Mouse (Mus musculus) limb, embryonic 13.5 days (tissue): Measurements from ENCODE around the gene Sst. TPM values are rescaled to one million over a fixed set of nuclear protein-coding genes. Genes with fewer than 3 reads are reported as not detected.
"Not testable (repeated sequence)": the region's sequence is repeated elsewhere in the genome, so short reads cannot be mapped to it uniquely, and the experiment has no call there.

Experiments used
- ATAC-seq: fragments of 200-750 bp; cut with Nextera tagmentation; 2 replicates; pipeline ENCODE4 v1.8.0; 2017; ENCODE audit warnings: low read depth, moderate number of reproducible peaks, moderate TSS enrichment; ENCODE audit not compliant: low FRiP score
- H3K27ac ChIP-seq: fragments of 300-500 bp; sonication (generic); 2 replicates; pipeline ENCODE4 v1.5.1; 2015; ENCODE audit warnings: inconsistent platforms, mild to moderate bottlenecking, moderate library complexity
- H3K27me3 ChIP-seq: fragments of 300-500 bp; sonication (generic); 2 replicates; pipeline ENCODE4 v1.6.1; 2015; ENCODE audit warnings: mild to moderate bottlenecking, inconsistent platforms
- H3K36me3 ChIP-seq: fragments of 300-500 bp; sonication (generic); 2 replicates; pipeline ENCODE4 v1.6.1; 2015; ENCODE audit warnings: inconsistent platforms, mild to moderate bottlenecking, moderate library complexity
- H3K4me1 ChIP-seq: fragments of 300-500 bp; sonication (generic); 2 replicates; pipeline ENCODE4 v1.6.1; 2015; ENCODE audit warnings: inconsistent platforms
- H3K4me2 ChIP-seq: fragments of 300-500 bp; sonication (generic); replicated peaks from 2 replicates; pipeline ENCODE4 v1.6.1; 2015; ENCODE audit warnings: inconsistent platforms, mild to moderate bottlenecking, moderate library complexity
- H3K4me3 ChIP-seq: fragments of 300-500 bp; sonication (generic); 2 replicates; pipeline ENCODE4 v1.5.1; 2015; ENCODE audit warnings: moderate library complexity, mild to moderate bottlenecking, inconsistent platforms
- H3K9ac ChIP-seq: fragments of 300-500 bp; sonication (generic); 2 replicates; pipeline ENCODE4 v1.6.1; 2015; ENCODE audit warnings: mild to moderate bottlenecking, inconsistent platforms
- H3K9me3 ChIP-seq: fragments of 300-500 bp; sonication (generic); 2 replicates; pipeline ENCODE4 v1.6.1; 2016; ENCODE audit warnings: inconsistent platforms
- WGBS: fragments of 180-500 bp; shearing (Covaris S2); methylation state at CpG from one replicate; pipeline ENCODE4 v1.1.7; 2015; 5-methylcytosine and 5-hydroxymethylcytosine counted together
- polyA plus RNA-seq: library from polyadenylated mRNA; unstranded; fragments of >200 nt; fragmentation: Nextera tagmentation; extraction: Ambion mirVana; gene quantifications from 2 replicates; pipeline ENCODE4 v1.2.1, GENCODE M21; 2015

Gene Sst
- 1.8 and 4.5 TPM in 2 replicates for polyA plus RNA-seq

DNA sequence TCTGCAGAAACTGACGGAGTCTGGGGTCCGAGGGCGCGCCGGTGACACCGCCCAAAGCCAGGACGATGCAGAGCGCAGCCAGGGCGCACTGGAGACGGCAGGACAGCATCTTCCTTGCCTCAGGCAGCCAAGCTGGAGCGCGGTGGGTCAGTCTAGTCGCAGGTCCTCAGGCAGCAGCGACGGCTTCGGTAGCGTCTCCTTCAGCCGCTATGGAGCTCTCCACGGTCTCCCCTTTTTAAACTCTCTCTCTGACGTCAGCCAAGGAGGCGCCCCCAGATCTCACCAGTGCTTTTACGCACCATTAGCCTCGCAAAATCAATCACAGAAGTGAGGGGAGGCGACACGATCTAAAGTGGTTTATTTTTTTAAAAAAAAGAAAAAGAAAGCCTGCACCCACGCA is at the start of gene Sst:
Sst (minus strand) TSS at position 323 of the 400 bp plus-strand sequence.
- Histone ChIP-seq H3K9me3 (no peaks in the 10 kb centered on the region), H3K27me3 (peaks cover 44% of the 10 kb centered on the region), H3K27ac (no peak within 1 kb of the TSS), H3K4me1 (peaks cover 20% of the 10 kb centered on the region), H3K4me2 (no peak within 1 kb of the TSS), H3K36me3 (no peaks in the 10 kb centered on the region), H3K4me3 (no peak within 1 kb of the TSS), H3K9ac (no peak within 1 kb of the TSS)
- ATAC-seq = no peak
- 6% methylated on average over 26 of the region's 26 CpGs for WGBS

DNA sequence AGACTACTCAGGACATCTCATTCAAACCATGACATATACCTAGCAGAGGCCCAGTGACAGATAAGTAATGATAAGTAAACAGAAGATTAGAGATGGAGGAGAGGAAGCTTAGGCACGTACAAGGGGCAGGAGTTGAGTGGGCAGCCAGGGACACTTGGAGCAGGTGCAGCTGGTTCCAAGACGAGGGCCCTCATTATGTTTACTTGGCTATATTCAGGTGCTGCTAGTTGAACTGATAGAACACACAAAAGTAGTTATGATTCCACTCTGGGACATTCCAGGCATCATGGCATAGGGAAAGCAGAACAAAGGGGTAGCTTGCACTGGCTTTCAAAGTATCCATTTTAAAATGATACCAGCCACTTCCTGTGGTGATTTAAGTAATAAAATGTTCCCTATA is 43.6 kb upstream of the Sst start:
- no peak overlapping the region for H3K4me2 ChIP-seq
- no peaks in the 10 kb centered on the region for H3K36me3 ChIP-seq
- H3K4me1 ChIP-seq = no peaks in the 10 kb centered on the region
- ATAC-seq = no peak
- H3K27me3 ChIP-seq = no peaks in the 10 kb centered on the region
- no peak overlapping the region for H3K4me3 ChIP-seq
- 86% methylated on average over 2 of the region's 2 CpGs for WGBS
- H3K9ac ChIP-seq = no peak overlapping the region
- H3K27ac ChIP-seq = no peak overlapping the region
- no peaks in the 10 kb centered on the region for H3K9me3 ChIP-seq

DNA sequence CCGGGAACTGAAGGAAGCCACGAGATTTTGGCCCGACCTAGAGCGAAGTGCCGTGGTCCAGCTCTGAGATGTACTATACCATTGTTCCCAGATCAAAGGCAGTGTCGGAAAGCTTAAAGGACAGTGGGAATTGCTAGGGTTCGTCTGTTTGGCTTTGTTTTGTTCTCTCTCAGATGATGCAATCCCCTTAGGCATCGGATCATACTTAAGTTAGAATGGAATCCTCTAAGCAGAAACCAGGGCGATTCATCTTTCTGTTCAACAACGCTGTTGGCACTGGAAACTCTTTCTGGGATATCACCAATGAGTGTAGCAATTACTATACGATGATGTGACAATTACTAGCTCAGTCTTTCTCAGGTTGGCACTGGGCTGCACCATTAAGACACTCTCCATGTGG is 41.5 kb upstream of the Sst start, which contains the start of gene Rtp2:
Rtp2 (minus strand) TSS at position 101 of the 400 bp plus-strand sequence.
- no peaks in the 10 kb centered on the region for H3K27me3 ChIP-seq
- H3K4me3 ChIP-seq = no peak within 1 kb of the TSS
- H3K36me3 ChIP-seq = no peaks in the 10 kb centered on the region
- H3K9ac ChIP-seq = no peak within 1 kb of the TSS
- H3K4me2 ChIP-seq = no peak within 1 kb of the TSS
- no peaks in the 10 kb centered on the region for H3K4me1 ChIP-seq
- ATAC-seq = no peak
- H3K9me3 ChIP-seq = no peaks in the 10 kb centered on the region
- H3K27ac ChIP-seq = no peak within 1 kb of the TSS
- WGBS = 84% methylated on average over 11 of the region's 11 CpGs

DNA sequence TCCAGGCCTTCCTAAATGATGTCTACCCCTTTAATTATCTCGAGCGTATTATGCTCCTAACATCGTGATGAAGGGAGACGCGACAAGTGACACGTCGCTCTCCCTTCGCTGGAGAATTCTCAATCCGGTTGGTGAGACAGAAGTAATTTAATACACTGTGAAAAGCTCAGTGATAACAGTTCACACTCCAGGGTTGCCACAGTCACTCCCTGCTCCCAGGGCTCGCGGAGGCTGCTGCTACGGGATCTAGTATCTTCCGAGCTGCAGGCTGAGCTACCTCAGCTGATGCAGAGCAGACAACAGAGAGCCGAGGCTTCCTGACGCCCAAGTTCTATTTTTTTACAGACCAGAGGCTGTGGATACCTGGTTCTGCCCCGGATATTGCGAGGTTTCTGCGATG is 40.5 kb upstream of the Sst start:
- 73% methylated on average over 18 of the region's 18 CpGs for WGBS
- Histone ChIP-seq H3K36me3 (no peaks in the 10 kb centered on the region), H3K9me3 (no peaks in the 10 kb centered on the region), H3K4me1 (no peaks in the 10 kb centered on the region), H3K27ac (no peak overlapping the region), H3K4me3 (no peak overlapping the region), H3K4me2 (no peak overlapping the region), H3K27me3 (no peaks in the 10 kb centered on the region), H3K9ac (no peak overlapping the region)
- no peak for ATAC-seq

DNA sequence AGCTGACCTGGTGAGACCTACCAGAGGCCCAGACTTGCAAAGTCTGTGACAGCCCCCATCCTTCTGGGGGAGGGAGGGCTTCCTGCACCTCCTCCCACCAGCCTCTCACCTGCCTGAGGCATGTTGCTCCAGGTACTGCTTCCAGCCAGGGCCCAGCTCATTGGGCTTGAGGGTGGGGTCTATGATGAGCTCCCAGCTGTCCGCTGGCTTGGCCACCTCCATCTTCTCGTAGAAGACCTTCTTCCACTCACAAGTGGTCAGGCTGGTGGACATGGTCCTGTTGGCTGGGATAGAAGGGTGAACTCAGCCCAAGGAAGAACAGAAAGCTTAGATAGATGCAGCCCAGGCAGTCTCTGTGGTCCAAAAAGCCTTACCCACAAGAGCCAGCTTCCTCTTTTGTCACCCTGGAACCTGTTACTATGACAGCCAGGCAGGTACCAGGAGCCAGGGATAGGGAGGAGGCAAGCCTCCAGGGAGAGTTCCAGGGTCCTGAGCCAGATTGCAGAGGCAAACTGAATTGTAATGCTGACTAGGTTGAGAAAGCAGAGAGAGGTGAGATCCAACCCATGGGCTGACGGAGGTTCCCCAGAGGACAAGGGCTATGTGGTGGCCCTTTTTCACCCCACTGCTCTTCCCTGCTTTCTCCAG is 39.8 kb upstream of the Sst start:
- Histone ChIP-seq H3K4me1 (no peaks in the 10 kb centered on the region), H3K9me3 (no peaks in the 10 kb centered on the region), H3K4me3 (no peak overlapping the region), H3K27me3 (no peaks in the 10 kb centered on the region), H3K27ac (no peak overlapping the region), H3K36me3 (no peaks in the 10 kb centered on the region), H3K4me2 (no peak overlapping the region), H3K9ac (no peak overlapping the region)
- 81% methylated on average over 3 of the region's 3 CpGs for WGBS
- no peak for ATAC-seq

DNA sequence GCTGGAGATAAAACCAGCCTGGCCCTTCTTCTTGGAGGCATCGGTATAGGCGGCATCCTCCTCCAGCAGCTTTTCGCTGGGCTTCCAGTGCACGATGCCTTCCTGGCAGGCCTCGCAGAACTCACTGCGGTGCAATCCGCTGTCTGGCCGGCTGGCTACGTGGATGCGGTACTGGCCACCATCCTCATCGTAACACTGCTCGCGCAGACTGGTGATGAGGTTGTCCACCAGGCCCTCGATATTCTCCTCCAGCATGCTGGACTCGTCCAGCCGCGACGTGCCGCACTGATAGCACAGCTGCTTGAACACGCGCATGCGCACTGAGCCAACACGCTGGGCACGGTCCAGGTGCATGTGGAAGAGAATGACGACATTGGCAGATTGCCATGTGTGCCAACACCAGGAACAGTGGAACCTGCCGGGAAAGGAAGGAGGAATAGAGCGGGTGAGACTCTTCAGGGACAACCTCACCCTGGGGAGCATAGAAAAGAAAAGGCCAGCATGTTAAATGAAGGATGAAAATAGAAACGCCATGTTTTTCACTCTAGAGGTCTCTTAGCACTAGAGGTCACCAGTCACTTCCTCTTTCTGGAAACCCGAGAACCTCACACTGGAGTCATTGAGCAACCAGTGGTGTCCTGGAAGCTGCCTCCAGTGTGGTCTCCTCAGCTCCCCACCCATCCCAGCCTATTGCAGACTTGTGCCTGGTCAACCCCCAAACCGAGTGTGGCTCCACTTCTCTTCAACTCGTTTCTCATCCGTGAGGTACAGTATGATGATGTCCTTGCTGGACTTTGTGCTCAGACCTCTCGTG is 36.8 kb upstream of the Sst start:
- H3K4me1 ChIP-seq = no peaks in the 10 kb centered on the region
- H3K4me2 ChIP-seq = no peak overlapping the region
- no peak overlapping the region for H3K4me3 ChIP-seq
- no peak overlapping the region for H3K9ac ChIP-seq
- ATAC-seq = no peak
- no peaks in the 10 kb centered on the region for H3K27me3 ChIP-seq
- no peaks in the 10 kb centered on the region for H3K9me3 ChIP-seq
- no peak overlapping the region for H3K27ac ChIP-seq
- H3K36me3 ChIP-seq = no peaks in the 10 kb centered on the region
- WGBS = 89% methylated on average over 33 of the region's 33 CpGs

DNA sequence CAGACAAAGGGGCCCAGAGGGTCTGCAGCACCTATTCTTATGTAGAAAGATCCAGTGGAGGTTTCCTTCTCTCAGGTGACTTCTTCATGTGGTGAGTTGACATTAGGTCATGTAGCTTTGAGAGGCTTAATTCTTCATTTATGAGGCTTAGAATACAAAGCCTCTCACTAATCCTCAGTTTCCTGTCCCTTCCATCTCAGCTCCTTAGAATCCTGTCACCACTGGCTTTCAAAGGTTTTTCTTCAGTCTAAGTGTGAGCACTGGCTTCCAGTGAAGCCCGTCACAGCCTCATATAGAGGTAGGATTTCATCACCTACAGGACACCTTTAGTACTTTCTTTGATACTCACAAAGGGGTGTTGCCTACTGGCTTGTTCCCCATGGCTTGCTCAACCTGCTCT is 32.1 kb upstream of the Sst start:
- Histone ChIP-seq H3K27ac (no peak overlapping the region), H3K9ac (no peak overlapping the region), H3K4me3 (no peak overlapping the region), H3K4me1 (no peaks in the 10 kb centered on the region), H3K4me2 (no peak overlapping the region), H3K36me3 (no peaks in the 10 kb centered on the region), H3K27me3 (no peaks in the 10 kb centered on the region), H3K9me3 (no peaks in the 10 kb centered on the region)
- no peak for ATAC-seq
- 62% methylated on average over 1 of the region's 1 CpGs for WGBS

DNA sequence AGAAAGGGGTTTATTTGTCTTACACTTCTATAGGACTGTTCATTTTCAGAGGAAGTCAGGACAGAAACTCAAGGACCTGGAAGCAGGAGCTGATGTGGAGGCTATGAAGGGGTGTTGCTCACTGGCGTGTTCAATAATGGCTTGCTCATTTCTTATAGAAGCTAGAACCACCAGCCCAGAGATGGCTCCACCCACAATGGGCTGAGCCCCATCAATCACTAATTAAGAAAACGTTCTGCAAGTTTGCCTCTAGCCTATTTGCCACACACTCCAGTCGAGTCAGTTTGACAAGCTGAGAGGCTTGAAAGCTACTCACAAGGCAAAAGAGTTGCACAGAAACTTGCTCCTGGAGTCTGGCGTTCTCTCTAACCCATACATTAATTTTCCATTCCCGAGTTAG is 30.9 kb upstream of the Sst start:
- Histone ChIP-seq H3K9me3 (no peaks in the 10 kb centered on the region), H3K27ac (no peak overlapping the region), H3K4me2 (no peak overlapping the region), H3K4me1 (no peaks in the 10 kb centered on the region), H3K9ac (no peak overlapping the region), H3K27me3 (no peaks in the 10 kb centered on the region), H3K4me3 (no peak overlapping the region), H3K36me3 (no peaks in the 10 kb centered on the region)
- 60% methylated on average over 5 of the region's 5 CpGs for WGBS
- no peak for ATAC-seq

DNA sequence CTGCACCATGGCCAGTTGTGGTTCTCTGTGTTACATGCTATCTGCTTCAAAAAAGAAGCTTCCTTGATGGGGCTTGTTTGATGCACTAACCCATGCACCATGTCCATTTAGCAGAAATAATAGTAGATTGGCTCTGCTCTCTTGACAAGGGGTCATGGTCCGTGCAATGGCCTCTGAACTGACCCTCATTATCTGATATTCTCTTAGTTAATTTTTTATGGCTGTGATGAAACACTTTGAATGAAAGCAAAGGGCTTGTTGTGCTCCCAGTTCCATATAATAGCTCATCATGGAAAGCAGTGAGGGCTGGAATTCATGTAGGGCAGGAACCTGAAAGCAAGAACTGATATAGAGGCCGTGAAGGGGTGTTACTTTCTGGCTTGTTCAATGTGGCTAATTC is 28.7 kb upstream of the Sst start:
- Histone ChIP-seq H3K27ac (no peak overlapping the region), H3K4me1 (no peaks in the 10 kb centered on the region), H3K4me3 (no peak overlapping the region), H3K27me3 (no peaks in the 10 kb centered on the region), H3K4me2 (no peak overlapping the region), H3K9me3 (no peaks in the 10 kb centered on the region), H3K36me3 (no peaks in the 10 kb centered on the region), H3K9ac (no peak overlapping the region)
- no peak for ATAC-seq
- 86% methylated on average over 2 of the region's 2 CpGs for WGBS

DNA sequence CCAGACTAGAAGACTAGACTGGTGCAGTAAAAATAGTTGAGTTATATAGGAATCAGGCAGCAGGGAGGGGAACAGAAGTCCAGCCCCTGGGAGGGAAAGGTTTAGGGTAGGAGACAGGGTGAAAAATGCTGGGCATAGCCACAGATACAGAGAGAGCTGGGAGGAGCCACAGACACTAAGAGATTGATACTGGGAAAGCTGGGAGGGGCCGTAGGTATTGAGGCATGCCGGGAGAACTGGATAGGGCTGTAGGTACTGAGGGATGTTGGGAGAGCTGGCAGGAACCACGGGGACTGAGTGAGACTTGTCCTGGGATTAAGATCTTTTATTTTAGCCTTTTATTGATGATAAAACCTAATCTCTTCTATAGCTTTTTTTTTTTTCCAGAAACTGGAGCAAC is 22.6 kb upstream of the Sst start:
- no peaks in the 10 kb centered on the region for H3K36me3 ChIP-seq
- no peaks in the 10 kb centered on the region for H3K27me3 ChIP-seq
- no peak overlapping the region for H3K27ac ChIP-seq
- ATAC-seq = no peak
- WGBS = 51% methylated on average over 3 of the region's 3 CpGs
- no peaks in the 10 kb centered on the region for H3K9me3 ChIP-seq
- no peak overlapping the region for H3K4me2 ChIP-seq
- no peak overlapping the region for H3K9ac ChIP-seq
- H3K4me3 ChIP-seq = no peak overlapping the region
- no peaks in the 10 kb centered on the region for H3K4me1 ChIP-seq

DNA sequence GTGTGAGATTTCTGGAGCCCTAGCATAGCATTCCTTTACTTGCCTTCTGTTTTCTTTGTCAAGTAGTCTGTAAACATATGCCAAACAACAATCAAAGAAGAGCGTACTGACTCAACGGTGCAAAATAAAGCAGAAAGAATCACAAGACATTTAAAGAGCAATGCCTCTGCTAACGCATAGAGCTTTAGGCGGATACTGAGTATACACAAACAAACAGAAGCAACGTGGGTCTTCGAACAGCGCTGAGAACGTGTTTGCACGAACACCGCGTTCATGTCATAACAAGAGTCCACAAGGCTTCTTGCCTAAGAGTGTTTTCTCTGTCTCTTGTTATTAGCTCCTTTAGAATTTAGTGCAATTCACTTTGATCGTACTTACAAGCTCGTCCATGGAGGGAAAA is 22.0 kb upstream of the Sst start:
- ATAC-seq = no peak

DNA sequence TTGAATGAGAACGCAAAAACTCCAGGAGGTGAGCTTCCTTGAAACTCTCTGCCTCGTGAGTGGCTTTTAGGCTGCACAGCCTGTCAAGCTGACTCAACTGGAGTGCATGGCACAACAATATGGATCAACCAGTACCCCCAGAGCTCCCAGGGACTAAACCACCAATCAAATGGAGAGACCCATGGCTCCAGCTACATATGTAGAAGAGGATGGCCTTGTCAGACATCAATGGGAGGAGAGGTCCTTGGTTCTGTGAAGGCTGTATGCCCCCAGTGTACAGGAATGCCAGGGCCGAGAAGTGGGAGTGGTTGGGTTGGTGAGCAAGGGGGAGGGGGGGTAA is 18.2 kb upstream of the Sst start:
- H3K27ac ChIP-seq, H3K36me3 ChIP-seq, ATAC-seq, H3K9me3 ChIP-seq, H3K4me3 ChIP-seq, H3K9ac ChIP-seq, H3K27me3 ChIP-seq, H3K4me1 ChIP-seq, H3K4me2 ChIP-seq: not testable (repeated sequence)
- 84% methylated on average over 3 of the region's 3 CpGs for WGBS

More for the DNA sequence above, 22.0 kb upstream of the Sst start:
- H3K9ac ChIP-seq = no peak overlapping the region
- H3K4me1 ChIP-seq = no peaks in the 10 kb centered on the region
- WGBS = 83% methylated on average over 13 of the region's 13 CpGs
- no peak overlapping the region for H3K4me2 ChIP-seq
- no peak overlapping the region for H3K4me3 ChIP-seq
- no peaks in the 10 kb centered on the region for H3K36me3 ChIP-seq
- no peaks in the 10 kb centered on the region for H3K9me3 ChIP-seq
- H3K27ac ChIP-seq = no peak overlapping the region
- H3K27me3 ChIP-seq = no peaks in the 10 kb centered on the region
